Mouse (Mus musculus) cerebellum, postnatal 4 days (tissue): Measurements from ENCODE around the gene Psmb6.
"Not testable (repeated sequence)": the region's sequence is repeated elsewhere in the genome, so short reads cannot be mapped to it uniquely, and the experiment has no call there.

Experiments used
- DNase-seq, 2 experiments: peaks; one replicate each; pipeline ENCODE4 v3.0.0; 2022; ENCODE audit warnings: low spot score in 2 of 2, mixed read lengths in 1 of 2

Psmb6 gene

GRCm38 (mm10) chr11:70523306-70523989 lies 1.7 kb upstream of the Psmb6 start:
- DNase-seq, result not testable (repeated sequence)

DNA sequence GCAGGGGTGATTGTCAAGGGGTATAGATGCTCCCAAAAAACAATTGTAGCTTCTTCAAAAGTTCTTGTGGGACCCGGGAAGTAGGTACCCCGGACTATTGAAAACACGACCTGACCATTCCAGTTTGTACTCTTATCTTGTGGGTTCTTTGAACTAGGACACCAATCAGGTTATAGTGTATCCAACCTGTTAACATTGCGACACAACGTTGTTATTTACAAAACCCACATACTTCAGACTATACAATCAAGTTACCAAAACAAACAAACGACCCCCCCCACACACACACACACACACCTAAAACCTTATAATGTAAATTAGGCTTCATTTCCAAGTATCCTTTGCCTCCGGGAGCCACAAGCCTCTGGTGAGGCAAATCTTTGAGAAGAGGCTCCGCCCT lies 385 bp upstream of the Psmb6 start:
- no peak for DNase-seq

DNA sequence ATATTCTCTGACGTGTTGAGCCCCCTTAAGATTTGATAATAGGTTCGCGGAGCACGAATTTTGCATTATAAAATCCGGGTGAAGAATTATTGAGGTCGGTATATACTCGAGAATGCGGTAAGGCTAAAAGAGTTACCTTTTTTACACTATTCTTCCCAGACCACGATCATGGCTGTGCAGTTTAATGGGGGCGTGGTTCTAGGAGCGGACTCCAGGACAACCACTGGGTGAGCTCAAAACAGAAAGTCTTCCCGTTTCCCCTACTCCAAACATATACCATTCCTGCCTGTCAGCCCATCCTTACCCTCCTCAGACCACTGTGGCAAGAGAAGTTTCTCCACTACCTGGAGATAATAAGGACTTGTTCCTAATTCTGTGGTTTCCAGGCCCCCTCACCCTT lies 559 bp downstream of the Psmb6 start:
- DNase-seq, result no peak

DNA sequence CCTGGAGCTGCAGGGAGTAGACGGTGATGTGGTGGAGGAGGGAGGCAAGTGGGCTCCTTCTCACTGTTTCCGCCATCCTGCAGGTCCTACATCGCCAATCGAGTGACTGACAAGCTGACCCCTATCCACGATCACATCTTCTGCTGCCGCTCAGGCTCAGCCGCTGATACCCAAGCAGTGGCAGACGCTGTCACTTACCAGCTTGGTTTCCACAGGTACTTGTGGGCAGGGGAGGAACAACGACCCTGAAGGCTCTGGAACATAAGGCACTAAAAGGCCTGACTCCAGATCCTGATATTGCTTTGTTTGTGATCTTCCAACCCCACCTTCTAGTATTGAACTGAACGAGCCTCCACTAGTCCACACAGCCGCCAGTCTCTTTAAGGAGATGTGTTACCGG lies 1.0 kb downstream of the Psmb6 start:
- DNase-seq, result no peak

- no peak for DNase-seq
These were observed 3.4 kb downstream of the Psmb6 start for GRCm38 (mm10) chr11:70528610-70529009.

- not testable (repeated sequence) for DNase-seq
These were observed 5.9 kb downstream of the Psmb6 start for GRCm38 (mm10) chr11:70531065-70531464.

DNA sequence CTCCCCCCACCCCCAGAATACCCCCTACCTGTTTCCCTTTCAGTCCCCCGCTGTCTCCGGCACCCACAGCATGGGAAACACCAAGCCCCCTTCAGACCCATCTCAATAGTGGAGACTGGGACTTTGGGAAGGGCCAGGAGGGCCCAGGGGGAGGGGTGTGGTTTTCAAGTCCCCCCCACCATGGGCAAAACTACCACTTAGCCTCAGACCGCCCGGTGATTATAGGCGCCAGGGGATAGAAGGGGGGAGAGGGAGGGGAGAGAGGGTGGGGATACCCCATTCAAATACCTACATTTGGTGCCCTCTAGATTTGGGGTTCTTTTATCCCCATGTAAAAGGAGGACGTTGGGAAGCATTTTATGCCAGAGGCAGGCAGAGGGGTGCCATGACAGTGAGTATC lies 7.7 kb downstream of the Psmb6 start, which contains the start of gene Gm40193:
TSS of gene Gm40193 (minus strand) at position 101 of the 400 bp plus-strand sequence.
- DNase-seq, result no peak

- no peak for DNase-seq
These were observed 14.3 kb downstream of the Psmb6 start for GRCm38 (mm10) chr11:70539423-70539822.

DNA sequence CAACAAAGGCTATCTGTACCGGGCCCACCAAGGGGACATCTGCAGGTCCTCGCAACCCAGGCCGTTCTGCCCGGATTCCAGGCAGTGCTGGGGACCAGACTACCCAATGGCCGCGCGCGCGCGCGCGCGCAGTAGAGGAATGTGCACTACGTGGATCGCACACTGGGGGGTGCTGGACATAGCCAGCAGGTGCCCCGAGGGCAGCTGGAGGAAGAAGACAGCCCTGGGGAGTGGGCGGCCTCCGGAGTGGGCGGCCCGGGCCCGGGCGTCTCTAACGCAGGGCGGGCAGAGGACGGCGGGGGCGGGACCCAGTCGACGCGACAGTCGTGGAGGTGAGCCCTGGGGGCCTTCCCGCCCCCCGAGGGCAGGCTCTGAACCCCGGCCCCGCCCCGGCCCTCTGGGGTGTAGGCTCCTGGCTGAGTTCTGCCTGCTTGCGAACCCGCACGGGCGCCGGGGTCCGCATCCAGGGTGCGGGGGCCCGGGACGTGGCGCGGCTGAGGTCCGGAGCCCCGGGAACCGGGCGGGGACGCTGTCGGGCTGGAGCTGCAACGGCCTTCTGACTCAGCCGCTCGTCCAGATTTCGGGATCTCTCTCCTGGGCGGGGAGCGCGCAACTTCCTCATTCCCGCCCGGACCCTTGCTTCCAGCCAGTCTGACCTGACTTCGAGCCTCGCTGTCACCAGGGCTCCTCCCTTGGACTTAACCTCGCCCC lies 14.9 kb downstream of the Psmb6 start, which contains the start of gene Pld2:
TSS of gene Pld2 (plus strand) at position 188 of the 711 bp plus-strand sequence.
- peak; percentile 71 to 74 for DNase-seq

DNA sequence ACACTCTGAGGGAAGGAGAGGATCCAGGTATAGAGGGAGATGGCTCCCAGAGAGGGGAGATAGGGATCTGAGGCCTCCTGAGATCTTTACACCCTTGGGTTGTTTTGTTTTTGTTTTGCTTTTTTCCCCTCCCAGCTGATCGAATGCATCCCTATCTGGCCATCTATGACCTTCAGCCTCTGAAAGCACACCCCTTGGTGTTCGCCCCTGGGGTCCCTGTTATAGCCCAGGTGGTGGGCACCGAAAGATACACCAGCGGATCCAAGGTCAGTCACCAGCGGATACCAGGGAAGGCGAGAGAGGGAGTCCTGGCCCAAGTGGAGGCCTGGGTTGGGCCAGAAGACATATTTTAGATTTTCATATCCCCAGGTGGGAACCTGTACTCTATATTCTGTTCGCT lies 15.8 kb downstream of the Psmb6 start:
- no peak for DNase-seq

DNA sequence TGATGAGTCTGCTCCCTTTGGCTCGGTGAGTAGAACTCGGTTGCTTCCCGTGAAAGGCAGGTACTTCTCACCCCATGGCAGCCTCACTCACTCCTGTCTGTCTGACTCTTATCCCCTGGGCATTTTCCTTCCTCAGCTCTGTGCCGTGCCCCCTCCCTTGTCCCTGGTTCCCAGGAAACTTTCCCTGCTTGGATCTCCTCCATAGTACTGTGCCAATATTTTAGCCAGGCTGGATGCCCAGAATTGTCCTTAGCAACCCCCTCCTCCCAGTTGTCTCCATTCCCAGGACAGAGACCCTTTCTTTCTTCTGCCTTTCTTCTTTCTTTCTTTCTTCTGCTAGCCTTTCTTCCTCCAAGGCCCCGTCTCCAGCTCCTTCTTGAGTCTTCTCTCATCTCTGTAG lies 16.2 kb downstream of the Psmb6 start:
- peak in 1 of 2 experiments; percentile 18 for DNase-seq

- no peak for DNase-seq
These were observed 19.3 kb downstream of the Psmb6 start for GRCm38 (mm10) chr11:70544496-70544895.

GRCm38 (mm10) chr11:70551526-70551925 lies 26.4 kb downstream of the Psmb6 start:
- DNase-seq, result no peak

DNA sequence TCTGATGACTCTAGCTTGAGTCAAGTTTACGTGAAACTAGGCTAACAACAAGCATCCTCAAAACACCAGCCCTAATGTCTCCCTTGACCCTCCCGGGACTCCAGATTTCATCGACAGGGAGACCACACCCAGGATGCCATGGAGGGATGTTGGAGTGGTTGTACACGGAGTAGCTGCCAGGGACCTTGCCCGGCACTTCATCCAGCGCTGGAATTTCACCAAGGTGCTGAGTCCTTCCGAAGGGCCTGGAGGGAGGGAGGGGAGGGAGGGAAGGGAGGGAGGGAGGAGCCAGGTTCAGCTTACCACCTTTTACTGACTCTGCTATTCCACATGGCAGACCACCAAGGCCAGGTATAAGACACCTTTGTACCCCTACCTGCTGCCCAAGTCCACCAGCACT lies 28.8 kb downstream of the Psmb6 start:
- no peak for DNase-seq

DNA sequence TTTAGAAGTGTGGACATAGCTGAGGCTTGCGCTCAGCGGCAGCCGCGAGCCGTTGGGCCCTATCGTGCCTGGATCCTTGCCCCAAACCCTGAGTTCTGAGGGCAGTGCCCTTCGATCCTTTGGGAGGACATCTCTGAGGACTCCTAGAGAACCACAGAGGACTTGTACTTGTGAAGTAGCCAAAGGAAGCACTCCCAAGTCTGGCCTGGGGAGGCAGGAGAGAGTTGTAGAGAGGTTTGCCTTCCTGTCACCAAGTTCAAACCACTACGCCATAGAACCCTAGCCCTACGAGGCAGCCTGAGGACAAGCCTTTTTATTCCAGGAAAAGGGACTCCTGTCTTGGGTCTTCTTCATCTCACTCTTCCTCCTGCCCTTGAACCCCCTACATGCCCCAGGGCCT lies 32.4 kb downstream of the Psmb6 start:
- no peak for DNase-seq

GRCm38 (mm10) chr11:70561937-70562286 lies 36.7 kb downstream of the Psmb6 start:
- no peak for DNase-seq

- peak; percentile 66 to 88 for DNase-seq
These were observed 37.3 kb downstream of the Psmb6 start, which contains the start of gene Mink1 for GRCm38 (mm10) chr11:70562287-70562994. Mink1 (plus strand) TSS chr11:70562881.

GRCm38 (mm10) chr11:70562995-70563469 lies 37.9 kb downstream of the Psmb6 start:
- no peak for DNase-seq

- no peak for DNase-seq
These were observed 38.5 kb downstream of the Psmb6 start for GRCm38 (mm10) chr11:70563470-70564275.

DNA sequence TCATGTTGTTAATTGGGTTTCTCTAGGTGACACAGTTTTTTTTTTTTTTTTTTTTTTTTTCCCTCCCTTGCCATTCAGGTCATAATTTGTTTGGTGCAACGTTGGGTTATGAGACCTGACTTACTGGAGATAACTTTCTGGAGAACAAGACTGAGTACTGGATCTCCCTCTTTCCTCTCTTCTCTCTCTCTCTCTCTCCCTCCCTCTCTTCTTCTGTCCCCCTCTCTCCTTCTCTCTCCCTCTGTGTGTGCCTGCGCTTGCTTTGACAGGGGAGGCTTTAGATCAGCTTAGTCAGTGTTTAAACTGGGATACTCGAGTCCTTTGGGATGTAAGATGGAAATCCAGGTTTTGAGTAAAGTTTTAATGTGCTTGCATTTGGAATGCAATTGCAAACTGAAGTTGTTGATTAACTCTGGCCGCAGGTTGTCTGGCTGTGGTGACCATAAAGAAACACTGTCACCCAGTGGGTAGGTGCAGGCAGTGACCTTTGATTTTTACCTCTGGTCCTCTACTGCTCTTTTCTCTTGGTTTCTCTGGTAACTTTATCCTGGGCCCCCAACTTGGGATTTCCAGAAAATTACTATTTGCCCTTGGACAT lies 39.2 kb downstream of the Psmb6 start:
- no peak for DNase-seq

GRCm38 (mm10) chr11:70566586-70566985 lies 41.4 kb downstream of the Psmb6 start:
- DNase-seq, result no peak
